Mouse (Mus musculus): ENCODE data around the gene Ccdc9b.

GRCm38 (mm10) chr2:118756103-118756502, 6.4 kb downstream of the Ccdc9b start:
- no peak for TF ChIP-seq POLR2A (IDR thresholded peaks at IDR 0.05; ENCODE audit: low read depth, low read length)
- TF ChIP-seq ZNF384 (IDR thresholded peaks at IDR 0.05; ENCODE audit: low read depth, low read length), result no peak
- no peak for TF ChIP-seq CTCF (conservative IDR thresholded peaks at IDR 0.05 in 1 of 2, IDR thresholded peaks at IDR 0.05 in 1 of 2; ENCODE audit: low read depth in 2 of 2, low read length in 2 of 2)
- TF ChIP-seq EP300 (IDR thresholded peaks at IDR 0.05; ENCODE audit: low read length), result no peak
- TF ChIP-seq CHD2 (IDR thresholded peaks at IDR 0.05; ENCODE audit: low read length), result no peak
- no peak for TF ChIP-seq MEF2A (IDR thresholded peaks at IDR 0.05; ENCODE audit: borderline replicate concordance, low read depth, low read length)
- no peak for TF ChIP-seq NRF1 (IDR thresholded peaks at IDR 0.05; ENCODE audit: low read depth, low read length)
- no peak for TF ChIP-seq CHD1 (IDR thresholded peaks at IDR 0.05; ENCODE audit: low read depth, low read length)
- TF ChIP-seq UBTF (IDR thresholded peaks at IDR 0.05; ENCODE audit: low read depth, low read length), result no peak
- TF ChIP-seq MAX (IDR thresholded peaks at IDR 0.05; ENCODE audit: low read length), result no peak
- no peak for TF ChIP-seq MYC (IDR thresholded peaks at IDR 0.05; ENCODE audit: low read depth, low read length)
- no peak for TF ChIP-seq HCFC1 (IDR thresholded peaks at IDR 0.05; ENCODE audit: low read depth, low read length)
- no peak for TF ChIP-seq MAFK (IDR thresholded peaks at IDR 0.05; ENCODE audit: insufficient replicate concordance, low read length)
- TF ChIP-seq ZKSCAN1 (IDR thresholded peaks at IDR 0.05; ENCODE audit: borderline replicate concordance, low read depth, low read length), result no peak

Data from CH12.LX (cell line).